Mouse (Mus musculus) mammary gland, adult 2 months (tissue): Measurements from ENCODE around the gene Coro2b. TPM values are rescaled to one million over a fixed set of nuclear protein-coding genes. Genes with fewer than 3 reads are reported as not detected.

Experiments used
- polyA plus RNA-seq: library from polyadenylated mRNA; depleted of rRNA; stranded (reverse); fragments of >200 nt; gene quantifications from 2 replicates; pipeline ENCODE4 v1.2.3, GENCODE M21; 2012; ENCODE audit warnings: low replicate concordance; rRNA removed

Coro2b gene
- polyA plus RNA-seq = 29.4 and 37.4 TPM in 2 replicates

DNA sequence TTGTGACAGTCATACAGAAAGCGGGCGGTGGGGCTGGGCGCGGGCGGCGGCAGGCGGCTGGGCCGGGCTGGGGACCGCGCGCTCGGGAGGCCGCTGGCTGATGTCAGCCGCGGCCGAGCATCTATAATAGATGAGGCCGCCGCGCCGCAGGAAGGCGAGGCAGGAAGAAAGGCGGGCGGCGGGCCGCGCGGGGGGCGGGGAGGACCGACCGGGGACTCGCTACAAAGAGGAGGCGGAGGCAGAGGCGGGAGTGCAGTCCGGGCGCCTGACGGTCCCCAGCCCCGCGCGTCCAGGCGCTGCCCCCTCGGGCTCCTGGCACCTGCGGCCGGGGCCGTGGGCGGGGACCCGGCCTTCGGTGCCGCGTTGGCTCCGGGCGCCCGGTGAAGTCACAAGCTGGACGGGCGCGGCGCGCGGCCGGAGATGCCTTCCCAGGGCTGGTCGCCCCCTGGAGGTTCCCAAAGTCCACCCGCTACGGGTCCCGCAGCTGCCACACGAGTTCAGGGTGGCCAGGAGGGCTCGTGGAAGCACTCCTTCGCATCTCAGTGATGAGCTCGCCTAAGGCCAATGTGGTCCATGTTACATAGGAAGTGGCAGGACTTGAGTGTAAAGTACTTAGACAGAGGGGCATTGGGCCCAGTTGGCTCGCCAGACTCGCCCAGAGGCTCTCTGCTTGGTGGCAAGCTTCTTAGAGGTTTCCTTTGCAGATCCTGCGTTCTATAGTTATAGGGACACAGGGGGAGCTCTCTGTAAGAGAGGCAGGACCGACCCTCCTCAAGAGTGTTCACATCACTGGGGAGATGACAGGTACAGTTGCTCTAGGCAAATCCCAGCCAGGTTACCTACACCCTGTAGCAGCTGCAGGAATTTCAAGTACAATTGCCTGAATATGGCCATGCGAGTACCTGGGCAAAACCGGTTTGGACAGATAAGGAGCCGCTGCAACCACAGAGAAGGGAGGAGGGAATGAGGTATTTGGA lies at the start of gene Coro2b:
Coro2b (minus strand) TSS at position 390 of the 977 bp plus-strand sequence.

Other genes with a start within 250 kb of the Coro2b start
- 14.8 and 25.0 TPM in 2 replicates for gene Anp32a, start 195.8 kb downstream of the Coro2b start, polyA plus RNA-seq
- 7.2 and 10.1 TPM in 2 replicates for gene Itga11, start 140.8 kb upstream of the Coro2b start, polyA plus RNA-seq